Mouse (Mus musculus) MEL (cell line): Measurements from ENCODE around the gene Cep55. TPM values are rescaled to one million over a fixed set of nuclear protein-coding genes. Genes with fewer than 3 reads are reported as not detected.

ENCODE experiments used
- DNase-seq: peaks from one replicate; pipeline ENCODE4 v3.0.0; 2011; ENCODE audit warnings: low read depth, low spot score
- H3K27ac ChIP-seq: 2 replicates; pipeline ENCODE4 v1.5.1; 2012; ENCODE audit warnings: low read depth, mild to moderate bottlenecking, control low read depth, low read length, moderate library complexity; ENCODE audit not compliant: control insufficient read depth
- H3K27me3 ChIP-seq, 2 experiments: fragments of 150-350 bp in 1 of 2; sonication (generic) in 1 of 2; 2 replicates each; pipeline ENCODE4 v1.6.1; 2012; ENCODE audit warnings: low read length in 2 of 2, mild to moderate bottlenecking in 2 of 2, improper control_type of control experiment in 1 of 2, moderate library complexity in 1 of 2; ENCODE audit not compliant: insufficient read depth in 2 of 2, control insufficient read depth in 1 of 2
- H3K36me3 ChIP-seq, 2 experiments: 2 replicates each; pipeline ENCODE4 v1.6.1; 2012 to 2014; ENCODE audit warnings: low read length in 2 of 2, improper control_type of control experiment in 1 of 2, inconsistent platforms in 1 of 2, mild to moderate bottlenecking in 1 of 2; ENCODE audit not compliant: insufficient read depth in 2 of 2, control insufficient read depth in 1 of 2
- H3K4me1 ChIP-seq, 2 experiments: fragments of 150-350 bp in 1 of 2; sonication (generic) in 1 of 2; 2 replicates each; pipeline ENCODE4 v1.6.1; 2012; ENCODE audit warnings: low read length in 2 of 2, improper control_type of control experiment in 1 of 2, mild to moderate bottlenecking in 1 of 2; ENCODE audit not compliant: insufficient read depth in 2 of 2, control insufficient read depth in 1 of 2
- H3K4me3 ChIP-seq, 2 experiments: fragments of 150-350 bp in 1 of 2; sonication (generic) in 1 of 2; 2 replicates each; pipeline ENCODE4 v1.5.1; 2012; ENCODE audit warnings: low read depth in 2 of 2, low read length in 2 of 2, mild to moderate bottlenecking in 2 of 2, moderate library complexity in 2 of 2, control low read depth in 1 of 2, improper control_type of control experiment in 1 of 2; ENCODE audit not compliant: control insufficient read depth in 1 of 2, insufficient read depth in 1 of 2
- H3K79me2 ChIP-seq: 2 replicates; pipeline ENCODE4 v1.6.1; 2012; ENCODE audit warnings: mild to moderate bottlenecking, low read length, moderate library complexity; ENCODE audit not compliant: control insufficient read depth, poor library complexity, insufficient read depth
- H3K9ac ChIP-seq: 2 replicates; pipeline ENCODE4 v1.6.1; 2012; ENCODE audit warnings: low read depth, mild to moderate bottlenecking, control low read depth, low read length, moderate library complexity; ENCODE audit not compliant: control insufficient read depth, poor library complexity, severe bottlenecking
- H3K9me3 ChIP-seq: fragments of 150-350 bp; sonication (generic); replicated peaks from 2 replicates; pipeline ENCODE4 v1.6.1; 2012; ENCODE audit warnings: mild to moderate bottlenecking, low read length, improper control_type of control experiment, moderate library complexity; ENCODE audit not compliant: insufficient read depth
- BHLHE40 ChIP-seq: IDR thresholded peaks from 2 replicates; pipeline ENCODE4 v1.6.1; 2012; ENCODE audit warnings: low read depth, mild to moderate bottlenecking, inconsistent platforms, low read length, improper control_type of control experiment, borderline replicate concordance
- CHD1 ChIP-seq: IDR thresholded peaks from 2 replicates; pipeline ENCODE4 v1.6.1; 2012; ENCODE audit warnings: low read depth, mild to moderate bottlenecking, inconsistent platforms, low read length, improper control_type of control experiment
- CHD2 ChIP-seq: IDR thresholded peaks from 2 replicates; pipeline ENCODE4 v1.6.1; 2011; ENCODE audit warnings: low read length, improper control_type of control experiment
- ELF1 ChIP-seq: IDR thresholded peaks from 2 replicates; pipeline ENCODE4 v1.6.1; 2014; ENCODE audit warnings: low read depth, mild to moderate bottlenecking, inconsistent platforms, low read length, improper control_type of control experiment, moderate library complexity
- ETS1 ChIP-seq: IDR thresholded peaks from 2 replicates; pipeline ENCODE4 v1.6.1; 2012; ENCODE audit warnings: low read depth, mild to moderate bottlenecking, inconsistent platforms, low read length, improper control_type of control experiment, moderate library complexity
- GABPA ChIP-seq: IDR thresholded peaks from 2 replicates; pipeline ENCODE4 v1.6.1; 2012; ENCODE audit warnings: low read depth, mild to moderate bottlenecking, inconsistent platforms, low read length, improper control_type of control experiment, moderate library complexity
- HCFC1 ChIP-seq: IDR thresholded peaks from 2 replicates; pipeline ENCODE4 v1.6.1; 2012; ENCODE audit warnings: low read depth, mild to moderate bottlenecking, inconsistent platforms, low read length, improper control_type of control experiment, moderate library complexity
- MAX ChIP-seq: IDR thresholded peaks from 2 replicates; pipeline ENCODE4 v1.6.1; 2011; ENCODE audit warnings: low read length, improper control_type of control experiment
- MXI1 ChIP-seq: IDR thresholded peaks from 2 replicates; pipeline ENCODE4 v1.6.1; 2011; ENCODE audit warnings: mild to moderate bottlenecking, low read depth, low read length, improper control_type of control experiment
- MYB ChIP-seq: IDR thresholded peaks from 2 replicates; pipeline ENCODE4 v1.6.1; 2011; ENCODE audit warnings: mild to moderate bottlenecking, low read depth, low read length, improper control_type of control experiment
- MYC ChIP-seq: IDR thresholded peaks from 2 replicates; pipeline ENCODE4 v1.6.1; 2011; ENCODE audit warnings: low read depth, mild to moderate bottlenecking, low read length, improper control_type of control experiment, moderate library complexity
- NELFE ChIP-seq: IDR thresholded peaks from 2 replicates; pipeline ENCODE4 v1.6.1; 2011; ENCODE audit warnings: low read depth, low read length, improper control_type of control experiment
- POLR2A ChIP-seq, 2 experiments: IDR thresholded peaks; 2 replicates each; pipeline ENCODE4 v1.6.1; 2011 to 2012; ENCODE audit warnings: low read length in 2 of 2, mild to moderate bottlenecking in 2 of 2, control low read depth in 1 of 2, improper control_type of control experiment in 1 of 2, low read depth in 1 of 2, moderate library complexity in 1 of 2; ENCODE audit not compliant: control insufficient read depth in 1 of 2, insufficient read depth in 1 of 2, poor library complexity in 1 of 2
- POLR2AphosphoS2 ChIP-seq: IDR thresholded peaks from 2 replicates; pipeline ENCODE4 v1.6.1; 2011; ENCODE audit warnings: low read length, improper control_type of control experiment
- POLR2AphosphoS5 ChIP-seq: IDR thresholded peaks from 2 replicates; pipeline ENCODE4 v1.6.1; 2012; ENCODE audit warnings: low read depth, borderline replicate concordance, mild to moderate bottlenecking, inconsistent platforms, low read length, moderate library complexity, mixed read lengths
- RCOR1 ChIP-seq: IDR thresholded peaks from 2 replicates; pipeline ENCODE4 v1.6.1; 2012; ENCODE audit warnings: low read depth, mild to moderate bottlenecking, inconsistent platforms, low read length, improper control_type of control experiment
- SIN3A ChIP-seq: IDR thresholded peaks from 2 replicates; pipeline ENCODE4 v1.6.1; 2012; ENCODE audit warnings: low read length, improper control_type of control experiment, inconsistent platforms
- SMC3 ChIP-seq: IDR thresholded peaks from 2 replicates; pipeline ENCODE4 v1.6.1; 2011; ENCODE audit warnings: low read depth, low read length, improper control_type of control experiment
- TBP ChIP-seq: IDR thresholded peaks from 2 replicates; pipeline ENCODE4 v1.8.0; 2011; ENCODE audit warnings: low read depth, low read length, improper control_type of control experiment
- TCF12 ChIP-seq: IDR thresholded peaks from 2 replicates; pipeline ENCODE4 v1.6.1; 2014; ENCODE audit warnings: low read depth, mild to moderate bottlenecking, inconsistent platforms, low read length, improper control_type of control experiment, moderate library complexity
- ZMIZ1 ChIP-seq: IDR thresholded peaks from 2 replicates; pipeline ENCODE4 v1.6.1; 2012; ENCODE audit warnings: low read depth, mild to moderate bottlenecking, inconsistent platforms, low read length, improper control_type of control experiment, moderate library complexity
- ZNF384 ChIP-seq: IDR thresholded peaks from 2 replicates; pipeline ENCODE4 v1.6.1; 2012; ENCODE audit warnings: low read depth, mild to moderate bottlenecking, inconsistent platforms, low read length, improper control_type of control experiment
- polyA plus RNA-seq, 2 experiments: library from polyadenylated mRNA; stranded (reverse) in 1 of 2; unstranded in 1 of 2; fragments of >175 nt in 1 of 2; fragments of >200 nt in 1 of 2; gene quantifications; 2 replicates each; pipeline versions ENCODE4 v1.2.1 to v1.2.4; 2012; ENCODE audit warnings: low replicate concordance in 2 of 2, low read depth in 1 of 2; ENCODE audit not compliant: insufficient read length in 2 of 2, insufficient read depth in 1 of 2, missing spikeins in 1 of 2
- total RNA-seq: library from RNA; depleted of rRNA; stranded (reverse); fragments of 300-350 nt; gene quantifications from 2 replicates; pipeline ENCODE4 v1.2.3, GENCODE M21; 2012; rRNA removed

Cep55 gene
- total RNA-seq: 11.1 and 14.4 TPM in 2 replicates
- 10 to 100 TPM in 1 of 2 experiments, not detected in 1; 17.1 TPM for polyA plus RNA-seq

- Histone ChIP-seq H3K79me2 (peaks cover 6% of the 10 kb centered on the region), H3K36me3 (peaks cover 2 to 11% of the 10 kb centered on the region in 2 experiments), H3K27me3 (no peaks in the 10 kb centered on the region), H3K4me1 (peaks cover 4 to 5% of the 10 kb centered on the region in 2 experiments; a peak in 3 of 4 replicates), H3K4me3 (peak within 1 kb of the TSS; percentile 94 to 99), H3K9ac (peak within 1 kb of the TSS; percentile 94), H3K9me3 (no peaks in the 10 kb centered on the region), H3K27ac (peak within 1 kb of the TSS; percentile 72)
- TF ChIP-seq POLR2A (IDR thresholded peaks at IDR 0.05; ENCODE audit: control insufficient read depth in 1 of 2, insufficient read depth in 1 of 2, low read depth in 1 of 2, low read length in 2 of 2, poor library complexity in 1 of 2) (peak; percentile 62 to 83; a peak in 2 of 4 replicates), CHD1 (0 out of 2 replicates have a peak, but pooled peaks have one; percentile 7), MXI1 (peak; percentile 63), MYB (0 out of 2 replicates have a peak, but pooled peaks have one; percentile 16), ZMIZ1 (peak; percentile 34; the same call in 1 of the 2 replicates), RCOR1 (peak; percentile 95), NELFE (peak; percentile 78), POLR2AphosphoS5 (0 out of 2 replicates have a peak, but pooled peaks have one; percentile 24), GABPA (no peak), TCF12 (peak; percentile 54; the same call in 1 of the 2 replicates), POLR2AphosphoS2 (peak; percentile 61; the same call in 1 of the 2 replicates), CHD2 (no peak), ELF1 (peak; percentile 91), HCFC1 (peak; percentile 76), ETS1 (0 out of 2 replicates have a peak, but pooled peaks have one; percentile 17), ZNF384 (no peak), TBP (0 out of 2 replicates have a peak, but pooled peaks have one; percentile 47), MAX (0 out of 2 replicates have a peak, but pooled peaks have one; percentile 2), SIN3A (peak; percentile 86), BHLHE40 (no peak)
- peak; percentile 98 for DNase-seq
These were observed at the start of gene Cep55 for GRCm38 (mm10) chr19:38054720-38055192. Gene Cep55 (plus strand): TSS chr19:38055011.

GRCm38 (mm10) chr19:38011379-38011778 is 43.4 kb upstream of the Cep55 start:
- H3K79me2 ChIP-seq: no peaks in the 10 kb centered on the region
- no peaks in the 10 kb centered on the region for H3K36me3 ChIP-seq
- no peak overlapping the region for H3K4me3 ChIP-seq
- no peak for DNase-seq
- H3K9ac ChIP-seq: no peak overlapping the region
- peaks cover 0 to 2% of the 10 kb centered on the region in 2 experiments; a peak in 1 of 4 replicates for H3K27me3 ChIP-seq
- H3K27ac ChIP-seq: no peak overlapping the region
- TF ChIP-seq BHLHE40: no peak
- TF ChIP-seq CHD1: no peak
- TF ChIP-seq MYC: no peak
- no peak for TF ChIP-seq SMC3
- TF ChIP-seq, all 39 proteins: peak for 0
- H3K9me3 ChIP-seq: no peaks in the 10 kb centered on the region
- no peaks in the 10 kb centered on the region for H3K4me1 ChIP-seq
